Mouse (Mus musculus): Measurements from ENCODE around the gene Srcin1. TPM values are rescaled to one million over a fixed set of nuclear protein-coding genes. Genes with fewer than 3 reads are reported as not detected.

Gene Srcin1
- polyA plus RNA-seq, 1 experiment from 2014 or later = 6.5 TPM

- Histone ChIP-seq H3K27ac (replicated peaks) (no peak overlapping the region), H3K4me2 (replicated peaks) (no peak overlapping the region), H3K9ac (replicated peaks) (no peak overlapping the region), H3K27me3 (peaks cover 10% of the 10 kb centered on the region), H3K9me3 (no peaks in the 10 kb centered on the region), H3K36me3 (peaks cover 42% of the 10 kb centered on the region), H3K4me1 (no peaks in the 10 kb centered on the region), H3K4me3 (no peak overlapping the region)
- 45% methylated on average over 14 of the region's 14 CpGs for WGBS
- no peak for ATAC-seq (ENCODE audit: low FRiP score, low read depth)
Measured at GRCm38 (mm10) chr11:97468639-97469287, 107.2 kb downstream of the Srcin1 start.

GRCm38 (mm10) chr11:97466444-97467160 lies 109.4 kb downstream of the Srcin1 start:
- Histone ChIP-seq H3K4me1 (no peaks in the 10 kb centered on the region), H3K9me3 (no peaks in the 10 kb centered on the region), H3K27ac (replicated peaks) (no peak overlapping the region), H3K27me3 (peaks cover 31% of the 10 kb centered on the region), H3K9ac (replicated peaks) (no peak overlapping the region), H3K4me2 (replicated peaks) (no peak overlapping the region), H3K36me3 (peaks cover 57% of the 10 kb centered on the region), H3K4me3 (no peak overlapping the region)
- ATAC-seq (ENCODE audit: low FRiP score, low read depth) = no peak
- WGBS = 80% methylated on average over 10 of the region's 10 CpGs

GRCm38 (mm10) chr11:97465957-97466356 lies 110.0 kb downstream of the Srcin1 start:
- no peak overlapping the region for H3K4me2 ChIP-seq (replicated peaks)
- 92% methylated on average over 12 of the region's 12 CpGs for WGBS
- H3K9me3 ChIP-seq = no peaks in the 10 kb centered on the region
- H3K36me3 ChIP-seq = peaks cover 64% of the 10 kb centered on the region
- no peak overlapping the region for H3K27ac ChIP-seq (replicated peaks)
- no peak for ATAC-seq (ENCODE audit: low FRiP score, low read depth)
- no peaks in the 10 kb centered on the region for H3K4me1 ChIP-seq
- no peak overlapping the region for H3K9ac ChIP-seq (replicated peaks)
- peaks cover 38% of the 10 kb centered on the region for H3K27me3 ChIP-seq
- no peak overlapping the region for H3K4me3 ChIP-seq

- H3K9ac ChIP-seq (replicated peaks) = no peak overlapping the region
- 88% methylated on average over 4 of the region's 4 CpGs for WGBS
- H3K27ac ChIP-seq (replicated peaks) = no peak overlapping the region
- no peaks in the 10 kb centered on the region for H3K9me3 ChIP-seq
- H3K4me3 ChIP-seq = no peak overlapping the region
- ATAC-seq (ENCODE audit: low FRiP score, low read depth) = no peak
- peaks cover 39% of the 10 kb centered on the region for H3K27me3 ChIP-seq
- H3K36me3 ChIP-seq = peaks cover 67% of the 10 kb centered on the region
- H3K4me1 ChIP-seq = no peaks in the 10 kb centered on the region
- no peak overlapping the region for H3K4me2 ChIP-seq (replicated peaks)
Measured at GRCm38 (mm10) chr11:97463991-97464390, 112.0 kb downstream of the Srcin1 start.

- no peak for ATAC-seq (ENCODE audit: low FRiP score, low read depth)
- H3K4me3 ChIP-seq = no peak overlapping the region
- no peak overlapping the region for H3K4me2 ChIP-seq (replicated peaks)
- peaks cover 39% of the 10 kb centered on the region for H3K27me3 ChIP-seq
- peaks cover 68% of the 10 kb centered on the region for H3K36me3 ChIP-seq
- H3K4me1 ChIP-seq = no peaks in the 10 kb centered on the region
- H3K9me3 ChIP-seq = no peaks in the 10 kb centered on the region
- no peak overlapping the region for H3K27ac ChIP-seq (replicated peaks)
- 30% methylated on average over 30 of the region's 33 CpGs for WGBS
- H3K9ac ChIP-seq (replicated peaks) = no peak overlapping the region
Measured at GRCm38 (mm10) chr11:97463166-97463565, 112.8 kb downstream of the Srcin1 start.

GRCm38 (mm10) chr11:97462538-97462937 lies 113.4 kb downstream of the Srcin1 start:
- no peak for ATAC-seq (ENCODE audit: low FRiP score, low read depth)
- Histone ChIP-seq H3K4me3 (no peak overlapping the region), H3K4me1 (no peaks in the 10 kb centered on the region), H3K27ac (replicated peaks) (no peak overlapping the region), H3K36me3 (peaks cover 68% of the 10 kb centered on the region), H3K9me3 (no peaks in the 10 kb centered on the region), H3K9ac (replicated peaks) (no peak overlapping the region), H3K4me2 (replicated peaks) (no peak overlapping the region), H3K27me3 (peaks cover 39% of the 10 kb centered on the region)
- 85% methylated on average over 6 of the region's 6 CpGs for WGBS

- Histone ChIP-seq H3K9me3 (no peaks in the 10 kb centered on the region), H3K27me3 (peaks cover 39% of the 10 kb centered on the region), H3K36me3 (peaks cover 67% of the 10 kb centered on the region), H3K4me1 (no peaks in the 10 kb centered on the region), H3K9ac (replicated peaks) (no peak overlapping the region), H3K27ac (replicated peaks) (no peak overlapping the region), H3K4me3 (no peak overlapping the region), H3K4me2 (replicated peaks) (no peak overlapping the region)
- ATAC-seq (ENCODE audit: low FRiP score, low read depth) = no peak
- 88% methylated on average over 3 of the region's 3 CpGs for WGBS
Measured at GRCm38 (mm10) chr11:97461307-97461820, 114.6 kb downstream of the Srcin1 start.

Other genes starting within 250 kb of the Srcin1 start
- gene Gpr179, start 224.1 kb downstream of the Srcin1 start, polyA plus RNA-seq (2016; fragmentation: Nextera tagmentation; extraction: Ambion mirVana) = 0.13 and 0.18 TPM in 2 replicates
- gene Socs7, start 213.6 kb downstream of the Srcin1 start, polyA plus RNA-seq (2016; fragmentation: Nextera tagmentation; extraction: Ambion mirVana) = 9.3 and 9.4 TPM in 2 replicates
- gene Arhgap23, start 160.7 kb downstream of the Srcin1 start, polyA plus RNA-seq (2016; fragmentation: Nextera tagmentation; extraction: Ambion mirVana) = 6.3 and 7.9 TPM in 2 replicates
- 0.77 and 0.84 TPM in 2 replicates for gene 4933428G20Rik, start 75.8 kb downstream of the Srcin1 start, polyA plus RNA-seq (2016; fragmentation: Nextera tagmentation; extraction: Ambion mirVana)
- 14.2 and 16.2 TPM in 2 replicates for gene Epop, start 53.5 kb upstream of the Srcin1 start, polyA plus RNA-seq (2016; fragmentation: Nextera tagmentation; extraction: Ambion mirVana)
- 3.0 and 3.2 TPM in 2 replicates for gene Mllt6, start 87.2 kb upstream of the Srcin1 start, polyA plus RNA-seq (2016; fragmentation: Nextera tagmentation; extraction: Ambion mirVana)
- 12.4 and 13.5 TPM in 2 replicates for gene Cisd3, start 109.6 kb upstream of the Srcin1 start, polyA plus RNA-seq (2016; fragmentation: Nextera tagmentation; extraction: Ambion mirVana)
- gene Pcgf2, start 124.3 kb upstream of the Srcin1 start, polyA plus RNA-seq (2016; fragmentation: Nextera tagmentation; extraction: Ambion mirVana) = 16.5 and 20.0 TPM in 2 replicates
- gene Psmb3, start 127.2 kb upstream of the Srcin1 start, polyA plus RNA-seq (2016; fragmentation: Nextera tagmentation; extraction: Ambion mirVana) = 450 and 456 TPM in 2 replicates
- gene Pip4k2b, start 168.5 kb upstream of the Srcin1 start, polyA plus RNA-seq (2016; fragmentation: Nextera tagmentation; extraction: Ambion mirVana) = 2.7 and 3.3 TPM in 2 replicates
- gene Cwc25, start 190.4 kb upstream of the Srcin1 start, polyA plus RNA-seq (2016; fragmentation: Nextera tagmentation; extraction: Ambion mirVana) = 22.3 and 24.4 TPM in 2 replicates
- gene 1700001P01Rik, start 199.7 kb upstream of the Srcin1 start, polyA plus RNA-seq (2016; fragmentation: Nextera tagmentation; extraction: Ambion mirVana) = 0.31 and 1.3 TPM in 2 replicates
- gene Rpl23, start 206.3 kb upstream of the Srcin1 start, polyA plus RNA-seq (2016; fragmentation: Nextera tagmentation; extraction: Ambion mirVana) = 370 and 378 TPM in 2 replicates
- 102 and 106 TPM in 2 replicates for gene Lasp1, start 222.8 kb upstream of the Srcin1 start, polyA plus RNA-seq (2016; fragmentation: Nextera tagmentation; extraction: Ambion mirVana)